Mouse (Mus musculus): ENCODE results near the gene Gm42417. TPM values are rescaled to one million over a fixed set of nuclear protein-coding genes. Genes with fewer than 3 reads are reported as not detected.

Gm42417 gene
- polyA plus RNA-seq, 1 experiment, result 1.2 TPM

GRCm38 (mm10) chr1:36556553-36557456 is 17.6 kb upstream of the Gm42417 start:
- Histone ChIP-seq H3K4me3 (ENCODE audit: low read depth, low read length) (peak overlapping the region; percentile 84), H3K4me1 (ENCODE audit: control insufficient read depth, insufficient read depth, low read length) (peaks cover 2% of the 10 kb centered on the region), H3K27me3 (ENCODE audit: control insufficient read depth, insufficient read depth, low read length, poor library complexity, severe bottlenecking) (no peaks in the 10 kb centered on the region), H3K9ac (ENCODE audit: low read depth, poor library complexity, severe bottlenecking) (peak overlapping the region; percentile 67), H3K9me3 (replicated peaks; ENCODE audit: control insufficient read depth, insufficient read depth, low read length, poor library complexity, severe bottlenecking) (no peaks in the 10 kb centered on the region), H3K36me3 (ENCODE audit: control insufficient read depth, insufficient read depth, low read length, poor library complexity, severe bottlenecking) (no peaks in the 10 kb centered on the region), H3K27ac (ENCODE audit: insufficient read depth, low read length) (no peak overlapping the region)
- TF ChIP-seq POLR2A (IDR thresholded peaks at IDR 0.05; ENCODE audit: insufficient read depth, low read length), result no peak
- TF ChIP-seq EP300 (IDR thresholded peaks at IDR 0.05; ENCODE audit: insufficient read depth, low read depth, low read length), result peak; percentile 60; the same call in 1 of the 2 replicates
- peak; percentile 60 for TF ChIP-seq CTCF (IDR thresholded peaks at IDR 0.05; ENCODE audit: low read depth, low read length)

GRCm38 (mm10) chr1:36555798-36556395 is 16.7 kb upstream of the Gm42417 start:
- no peaks in the 10 kb centered on the region for H3K27me3 ChIP-seq (ENCODE audit: control insufficient read depth, insufficient read depth, low read length, poor library complexity, severe bottlenecking)
- H3K36me3 ChIP-seq (ENCODE audit: control insufficient read depth, insufficient read depth, low read length, poor library complexity, severe bottlenecking), result no peaks in the 10 kb centered on the region
- H3K27ac ChIP-seq (ENCODE audit: insufficient read depth, low read length), result no peak overlapping the region
- TF ChIP-seq POLR2A (IDR thresholded peaks at IDR 0.05; ENCODE audit: insufficient read depth, low read length), result no peak
- no peak for TF ChIP-seq EP300 (IDR thresholded peaks at IDR 0.05; ENCODE audit: insufficient read depth, low read depth, low read length)
- no peak for TF ChIP-seq CTCF (IDR thresholded peaks at IDR 0.05; ENCODE audit: low read depth, low read length)
- peaks cover 2% of the 10 kb centered on the region for H3K4me1 ChIP-seq (ENCODE audit: control insufficient read depth, insufficient read depth, low read length)
- H3K9me3 ChIP-seq (replicated peaks; ENCODE audit: control insufficient read depth, insufficient read depth, low read length, poor library complexity, severe bottlenecking), result no peaks in the 10 kb centered on the region
- peak overlapping the region; percentile 84 for H3K4me3 ChIP-seq (ENCODE audit: low read depth, low read length)
- peak overlapping the region; percentile 67 for H3K9ac ChIP-seq (ENCODE audit: low read depth, poor library complexity, severe bottlenecking)

DNA sequence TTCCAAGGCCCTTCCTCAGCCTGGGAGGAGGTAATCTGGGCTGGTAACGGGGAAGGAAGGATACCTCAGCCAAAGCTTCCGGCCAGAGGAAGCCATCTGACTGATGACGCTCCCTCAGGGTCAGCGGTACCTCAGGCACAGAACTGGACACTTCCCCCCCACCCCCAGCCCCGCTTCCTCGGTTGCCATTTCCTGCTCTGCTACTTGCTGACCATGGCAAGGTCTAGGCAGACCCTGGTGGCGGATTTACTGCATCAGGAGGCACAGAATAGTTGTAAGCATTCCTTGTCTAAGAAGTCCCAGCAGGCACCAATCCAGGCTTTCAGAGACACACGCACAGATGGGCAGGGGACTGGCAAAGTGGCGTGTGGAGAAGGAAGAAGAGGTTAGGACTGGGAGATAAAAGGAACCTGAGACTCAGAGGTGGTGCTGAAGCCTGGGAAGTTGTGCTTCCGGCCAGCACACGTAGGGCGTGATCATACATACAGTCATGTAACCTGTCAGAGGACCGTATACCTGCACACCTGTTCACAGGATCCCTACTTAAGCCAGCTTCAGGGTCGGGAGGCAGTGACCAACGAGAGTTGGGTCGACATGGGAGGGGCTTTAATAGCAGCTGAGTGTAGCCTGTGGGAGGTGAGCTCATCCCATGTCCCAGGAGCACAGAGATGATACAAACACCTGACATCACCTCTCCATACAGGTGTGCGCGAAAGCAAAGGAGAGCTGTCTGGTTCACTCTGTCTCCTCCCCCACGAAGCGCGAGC is 15.6 kb upstream of the Gm42417 start:
- Histone ChIP-seq H3K27me3 (ENCODE audit: control insufficient read depth, insufficient read depth, low read length, poor library complexity, severe bottlenecking) (no peaks in the 10 kb centered on the region), H3K9ac (ENCODE audit: low read depth, poor library complexity, severe bottlenecking) (no peak overlapping the region), H3K27ac (ENCODE audit: insufficient read depth, low read length) (no peak overlapping the region), H3K9me3 (replicated peaks; ENCODE audit: control insufficient read depth, insufficient read depth, low read length, poor library complexity, severe bottlenecking) (no peaks in the 10 kb centered on the region), H3K4me1 (ENCODE audit: control insufficient read depth, insufficient read depth, low read length) (peaks cover 2% of the 10 kb centered on the region), H3K4me3 (ENCODE audit: low read depth, low read length) (no peak overlapping the region), H3K36me3 (ENCODE audit: control insufficient read depth, insufficient read depth, low read length, poor library complexity, severe bottlenecking) (no peaks in the 10 kb centered on the region)
- TF ChIP-seq POLR2A (IDR thresholded peaks at IDR 0.05; ENCODE audit: insufficient read depth, low read length) (no peak), EP300 (IDR thresholded peaks at IDR 0.05; ENCODE audit: insufficient read depth, low read depth, low read length) (no peak), CTCF (IDR thresholded peaks at IDR 0.05; ENCODE audit: low read depth, low read length) (no peak)

DNA sequence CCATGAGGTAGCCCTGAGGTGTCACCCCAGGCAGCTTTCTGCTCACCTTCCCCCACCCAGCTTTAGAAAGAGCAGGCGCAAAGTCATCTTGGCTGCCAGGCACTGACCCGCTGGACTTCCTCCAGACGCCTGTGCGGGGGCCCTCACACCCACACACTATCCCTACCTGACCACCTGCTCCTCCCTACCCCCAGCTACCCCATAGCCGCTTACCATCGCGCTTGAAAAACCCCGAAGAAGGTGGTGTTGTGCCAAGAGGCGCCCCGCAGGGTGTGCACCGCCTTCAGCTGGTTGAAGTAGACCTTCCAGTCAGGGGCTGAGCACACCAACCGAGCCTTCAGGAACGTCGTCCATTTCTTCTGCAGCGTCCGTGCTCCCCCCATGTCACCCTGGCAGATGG is 13.3 kb upstream of the Gm42417 start:
- Histone ChIP-seq H3K9ac (ENCODE audit: low read depth, poor library complexity, severe bottlenecking) (no peak overlapping the region), H3K4me3 (ENCODE audit: low read depth, low read length) (no peak overlapping the region), H3K4me1 (ENCODE audit: control insufficient read depth, insufficient read depth, low read length) (peaks cover 2% of the 10 kb centered on the region), H3K27me3 (ENCODE audit: control insufficient read depth, insufficient read depth, low read length, poor library complexity, severe bottlenecking) (no peaks in the 10 kb centered on the region), H3K36me3 (ENCODE audit: control insufficient read depth, insufficient read depth, low read length, poor library complexity, severe bottlenecking) (no peaks in the 10 kb centered on the region), H3K9me3 (replicated peaks; ENCODE audit: control insufficient read depth, insufficient read depth, low read length, poor library complexity, severe bottlenecking) (no peaks in the 10 kb centered on the region), H3K27ac (ENCODE audit: insufficient read depth, low read length) (no peak overlapping the region)
- no peak for TF ChIP-seq CTCF (IDR thresholded peaks at IDR 0.05; ENCODE audit: low read depth, low read length)
- TF ChIP-seq EP300 (IDR thresholded peaks at IDR 0.05; ENCODE audit: insufficient read depth, low read depth, low read length), result no peak
- no peak for TF ChIP-seq POLR2A (IDR thresholded peaks at IDR 0.05; ENCODE audit: insufficient read depth, low read length)

DNA sequence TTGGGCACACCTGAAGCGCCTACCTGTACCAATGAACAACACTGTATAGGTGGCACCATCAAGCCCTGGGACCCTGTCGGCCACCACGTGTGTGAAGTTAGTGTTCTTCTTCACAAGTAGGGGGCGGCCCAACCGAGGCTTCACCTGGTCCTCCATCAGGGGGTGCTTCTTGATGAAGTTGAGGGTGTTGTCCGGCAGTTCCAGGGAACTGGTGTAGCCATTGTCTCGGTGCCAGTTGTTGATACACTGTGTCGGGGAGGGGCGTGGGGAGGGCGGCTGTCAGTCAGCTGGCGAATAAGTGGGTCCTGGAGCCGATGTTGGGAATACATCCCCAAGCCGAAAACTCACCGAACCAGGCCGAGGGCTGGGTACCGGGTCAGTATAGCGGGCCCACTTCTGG is 12.7 kb upstream of the Gm42417 start:
- Histone ChIP-seq H3K27ac (ENCODE audit: insufficient read depth, low read length) (no peak overlapping the region), H3K4me3 (ENCODE audit: low read depth, low read length) (no peak overlapping the region), H3K27me3 (ENCODE audit: control insufficient read depth, insufficient read depth, low read length, poor library complexity, severe bottlenecking) (no peaks in the 10 kb centered on the region), H3K9ac (ENCODE audit: low read depth, poor library complexity, severe bottlenecking) (no peak overlapping the region), H3K36me3 (ENCODE audit: control insufficient read depth, insufficient read depth, low read length, poor library complexity, severe bottlenecking) (no peaks in the 10 kb centered on the region), H3K9me3 (replicated peaks; ENCODE audit: control insufficient read depth, insufficient read depth, low read length, poor library complexity, severe bottlenecking) (no peaks in the 10 kb centered on the region), H3K4me1 (ENCODE audit: control insufficient read depth, insufficient read depth, low read length) (peaks cover 2% of the 10 kb centered on the region)
- TF ChIP-seq CTCF (IDR thresholded peaks at IDR 0.05; ENCODE audit: low read depth, low read length) (peak; percentile 11), EP300 (IDR thresholded peaks at IDR 0.05; ENCODE audit: insufficient read depth, low read depth, low read length) (no peak)
